16 mouse cellular contexts compared by ENCODE assay signal in genomic region chr7:67500076-67500828, GRCm38 (mm10).
DNase-seq lines count a peak whose midpoint lies in the region; ATAC-seq lines count a peak whose summit lies in the region.
"Had no signal": no experiment of that assay in that cellular context is flagged by ENCODE, and none has a peak within 500 bp of the region (broad histone marks: within the 10 kb centered on the region; RNA-seq: fewer than 3 reads in every experiment).

No protein-coding gene starts in this region.

- intact Hi-C loops in heart, postnatal 10 days (cut with DNase I): no loop called here

- peak; percentile 53 for ATAC-seq in heart, embryonic 16.5 days (replicated peaks; ENCODE audit: extremely low read depth, insufficient read depth, low FRiP score)
- peak; percentile 11; the same call in 1 of the 2 replicates for ATAC-seq in embryonic facial prominence, embryonic 12.5 days (ENCODE audit: insufficient number of reproducible peaks, insufficient read depth, low FRiP score, low TSS enrichment)
- peak; percentile 62 for ATAC-seq in megakaryocyte, adult 5-6 weeks (ENCODE audit: poor library complexity, severe bottlenecking)
- ATAC-seq: activated CD4-positive, CD25-positive, alpha-beta regulatory T cell, adult 4 months; liver, embryonic 12.5 days had no signal

- H3K4me2 ChIP-seq in heart, embryonic 16.5 days (ENCODE audit: low read depth, low read length): no peak overlapping the region
- no peak overlapping the region for H3K4me2 ChIP-seq in embryonic facial prominence, embryonic 12.5 days (replicated peaks)
- H3K4me2 ChIP-seq: hindbrain, embryonic 12.5 days; liver, embryonic 12.5 days; midbrain, embryonic 12.5 days; neural tube, embryonic 12.5 days; stomach, embryonic 15.5 days had no signal

- H3K9ac ChIP-seq in heart, embryonic 16.5 days (ENCODE audit: low read length): no peak overlapping the region
- H3K9ac ChIP-seq in embryonic facial prominence, embryonic 12.5 days: no peak overlapping the region
- H3K9ac ChIP-seq: hindbrain, embryonic 12.5 days; liver, embryonic 12.5 days; midbrain, embryonic 12.5 days; neural tube, embryonic 12.5 days; stomach, embryonic 15.5 days had no signal

- no peak overlapping the region for H3K27ac ChIP-seq in heart, embryonic 16.5 days (ENCODE audit: low read length)
- H3K27ac ChIP-seq in embryonic facial prominence, embryonic 12.5 days: peak overlapping the region; percentile 78
- H3K27ac ChIP-seq: heart, embryonic 10.5 days; hindbrain, embryonic 12.5 days; liver, embryonic 12.5 days; midbrain, embryonic 12.5 days; neural tube, embryonic 12.5 days; stomach, embryonic 15.5 days had no signal

- no peaks in the 10 kb centered on the region for H3K27me3 ChIP-seq in heart, embryonic 16.5 days (ENCODE audit: control insufficient read depth, insufficient read depth, low read length)
- 0 out of 2 replicates have a peak, but pooled peaks cover 4% of the 10 kb centered on the region for H3K27me3 ChIP-seq in embryonic facial prominence, embryonic 12.5 days
- H3K27me3 ChIP-seq: hindbrain, embryonic 12.5 days; liver, embryonic 12.5 days; midbrain, embryonic 12.5 days; neural tube, embryonic 12.5 days; stomach, embryonic 15.5 days had no signal

- no peaks in the 10 kb centered on the region for H3K36me3 ChIP-seq in heart, embryonic 16.5 days (ENCODE audit: control insufficient read depth, insufficient read depth)
- no peaks in the 10 kb centered on the region for H3K36me3 ChIP-seq in embryonic facial prominence, embryonic 12.5 days
- H3K36me3 ChIP-seq: heart, embryonic 10.5 days; hindbrain, embryonic 12.5 days; liver, embryonic 12.5 days; midbrain, embryonic 12.5 days; neural tube, embryonic 12.5 days; stomach, embryonic 15.5 days had no signal

- no peak overlapping the region for H3K4me3 ChIP-seq in heart, embryonic 16.5 days (ENCODE audit: low read length)
- H3K4me3 ChIP-seq in embryonic facial prominence, embryonic 12.5 days: no peak overlapping the region
- H3K4me3 ChIP-seq: heart, embryonic 10.5 days; hindbrain, embryonic 12.5 days; liver, embryonic 12.5 days; midbrain, embryonic 12.5 days; neural tube, embryonic 12.5 days; stomach, embryonic 15.5 days had no signal

- H3K4me1 ChIP-seq in heart, embryonic 16.5 days (ENCODE audit: control insufficient read depth, insufficient read depth, low read length): peaks cover 16% of the 10 kb centered on the region
- peaks cover 23% of the 10 kb centered on the region for H3K4me1 ChIP-seq in embryonic facial prominence, embryonic 12.5 days
- H3K4me1 ChIP-seq: liver, embryonic 12.5 days; midbrain, embryonic 12.5 days; neural tube, embryonic 12.5 days had no signal

- no peaks in the 10 kb centered on the region for H3K9me3 ChIP-seq in heart, embryonic 16.5 days (replicated peaks; ENCODE audit: control insufficient read depth, low read length)
- no peaks in the 10 kb centered on the region for H3K9me3 ChIP-seq in embryonic facial prominence, embryonic 12.5 days
- H3K9me3 ChIP-seq: heart, embryonic 10.5 days; hindbrain, embryonic 12.5 days; liver, embryonic 12.5 days; midbrain, embryonic 12.5 days; neural tube, embryonic 12.5 days; stomach, embryonic 15.5 days had no signal

- no peak for DNase-seq in heart, postnatal 10 days
- peak; percentile 81 for DNase-seq in thymus, postnatal 25 days
- no peak for DNase-seq in kidney, adult 8-10 months
- no peak for DNase-seq in adipocyte (ENCODE audit: low spot score)
- DNase-seq in left cerebral cortex, adult 9 months (ENCODE audit: low spot score in 2 of 2): no peak
- DNase-seq: kidney, adult 18-20 months had no signal

- WGBS in heart, embryonic 16.5 days: 66% methylated on average over 11 of the region's 11 CpGs
- 38% methylated on average over 11 of the region's 11 CpGs for WGBS in embryonic facial prominence, embryonic 12.5 days

Comparison
In these comparisons a context has a peak if more than half of its experiments do, and no peak if none do; other contexts are left out.
1. ATAC-seq: peak in every context shown above with its lines; median percentile 62 in megakaryocyte, adult 5-6 weeks; 53 in heart, embryonic 16.5 days; 11 in embryonic facial prominence, embryonic 12.5 days.